Mouse (Mus musculus): ENCODE measurements around the gene Olfr47. TPM values are rescaled to one million over a fixed set of nuclear protein-coding genes. Genes with fewer than 3 reads are reported as not detected.
"Not testable (repeated sequence)": the region's sequence is repeated elsewhere in the genome, so short reads cannot be mapped to it uniquely, and the experiment has no call there.

Gene Olfr47
- not detected for polyA plus RNA-seq (2017; shearing (Covaris generic))

DNA sequence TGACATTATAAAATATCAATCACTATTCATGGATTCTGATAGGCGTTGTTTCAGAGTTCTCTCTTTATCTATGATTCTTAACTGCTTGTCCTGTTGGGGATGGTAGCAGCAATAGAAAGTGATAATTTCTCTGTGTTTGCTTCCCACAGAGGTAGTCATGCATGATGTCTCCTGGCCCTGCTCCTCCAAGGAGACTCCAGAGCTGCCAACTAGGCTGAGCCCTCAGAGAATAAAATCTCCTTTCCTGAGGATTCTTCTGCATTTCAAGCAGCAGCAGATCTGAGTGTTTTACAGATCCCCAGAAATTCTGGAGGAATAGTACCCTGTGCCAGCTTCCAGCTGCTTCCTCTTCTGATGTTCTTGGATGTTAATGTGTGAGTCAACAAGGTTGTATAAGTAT lies at the start of gene Olfr47:
Gene Olfr47, plus strand, starts transcription at position 275 of the 400 bp plus-strand sequence.
- not testable (repeated sequence) for ATAC-seq

DNA sequence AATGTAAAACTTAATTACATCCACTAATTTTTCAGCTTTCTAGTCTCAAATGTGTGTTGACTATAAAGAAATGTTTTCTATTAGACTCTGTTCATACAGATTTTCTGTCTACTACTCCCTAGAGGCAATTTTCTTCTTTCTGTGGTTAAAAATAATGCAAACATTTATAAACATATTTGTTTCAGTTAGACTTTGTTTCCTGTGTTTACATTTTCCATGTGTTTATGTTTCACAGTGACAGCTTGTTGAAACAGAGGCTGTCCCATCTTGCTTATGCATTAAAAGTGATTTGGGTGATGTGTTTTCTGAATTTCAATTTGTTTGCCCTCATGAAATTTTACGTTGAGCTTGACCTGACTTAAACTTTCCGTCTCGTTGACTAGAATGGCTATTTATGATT lies 40.3 kb upstream of the Olfr47 start:
- ATAC-seq = no peak

DNA sequence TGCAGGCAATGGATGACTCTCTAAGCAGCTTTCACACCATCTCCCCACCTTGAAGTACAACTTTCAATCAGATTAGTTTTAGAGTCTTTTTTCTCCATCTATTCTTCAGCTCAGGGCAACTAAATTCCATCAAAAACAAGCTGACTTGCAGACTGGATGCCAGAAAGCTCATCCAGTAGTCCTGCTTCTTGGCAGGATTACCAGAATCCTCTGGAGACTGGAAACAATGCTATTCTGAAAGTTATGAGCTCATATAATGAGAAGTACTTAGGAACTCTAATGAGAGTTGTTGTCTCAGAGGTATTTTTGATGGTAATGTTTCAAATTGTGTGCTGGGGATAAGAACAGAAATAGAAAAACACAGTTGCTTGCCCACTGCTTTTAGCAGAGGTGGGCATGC lies 34.5 kb upstream of the Olfr47 start, which contains the start of gene Olfr435:
Gene Olfr435, plus strand, starts transcription at position 366 of the 400 bp plus-strand sequence.
- no peak for ATAC-seq

DNA sequence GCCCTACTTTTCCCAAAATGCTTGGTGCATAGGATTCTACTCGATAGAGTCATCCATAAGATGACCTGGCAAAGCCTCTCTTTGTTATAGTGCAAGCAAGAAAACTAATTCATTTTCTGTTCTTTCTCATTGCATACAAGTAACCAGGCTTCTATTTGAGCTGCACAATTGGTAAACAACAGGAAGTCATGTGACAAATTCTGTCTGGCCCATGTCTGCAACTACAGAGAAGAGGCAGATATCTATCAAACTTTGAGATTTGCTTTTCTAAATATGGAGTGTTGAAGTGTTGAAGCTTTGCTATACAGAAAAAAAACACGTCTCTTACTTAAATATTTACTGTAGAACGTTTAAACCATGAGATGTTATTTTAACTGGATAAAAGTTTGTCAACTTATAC lies 33.2 kb upstream of the Olfr47 start:
- peak; percentile 82 for ATAC-seq

DNA sequence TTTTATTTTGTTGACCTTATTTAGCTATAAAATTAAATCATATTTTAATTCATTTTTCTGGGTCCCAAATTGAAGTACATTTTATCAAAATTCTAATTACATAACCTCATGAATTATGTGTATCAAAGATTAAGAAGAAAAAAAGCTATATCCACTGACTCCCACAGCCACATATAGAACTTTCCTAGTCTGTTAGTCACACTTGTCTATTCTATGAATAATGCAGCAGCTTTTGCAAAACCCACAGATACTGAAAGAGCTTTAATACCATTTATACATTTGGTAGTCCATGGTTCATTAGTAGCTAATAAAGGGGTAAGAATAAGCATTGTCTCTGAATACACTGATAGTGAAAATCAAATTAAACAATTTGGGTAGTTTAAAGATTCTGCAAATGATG lies 28.5 kb upstream of the Olfr47 start:
- no peak for ATAC-seq

DNA sequence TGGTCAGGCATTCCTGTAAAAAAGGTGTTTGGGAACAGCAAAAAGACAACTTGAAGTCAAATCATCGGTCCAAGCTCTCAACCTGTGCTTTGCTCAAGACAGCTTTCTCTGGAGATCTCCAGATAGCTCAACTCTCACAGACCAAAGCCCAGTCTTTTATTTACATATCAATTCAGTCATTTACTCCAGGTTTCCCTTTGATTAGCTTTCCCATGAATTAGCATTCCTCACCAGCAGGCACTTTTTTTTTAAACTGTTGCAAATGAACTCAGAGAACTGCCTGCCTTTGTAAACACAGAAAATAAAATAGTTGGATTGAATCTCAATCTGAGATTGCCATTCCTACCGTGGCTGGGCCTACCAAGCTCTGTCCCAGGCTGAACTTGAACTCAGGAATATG lies 26.0 kb upstream of the Olfr47 start:
- no peak for ATAC-seq

DNA sequence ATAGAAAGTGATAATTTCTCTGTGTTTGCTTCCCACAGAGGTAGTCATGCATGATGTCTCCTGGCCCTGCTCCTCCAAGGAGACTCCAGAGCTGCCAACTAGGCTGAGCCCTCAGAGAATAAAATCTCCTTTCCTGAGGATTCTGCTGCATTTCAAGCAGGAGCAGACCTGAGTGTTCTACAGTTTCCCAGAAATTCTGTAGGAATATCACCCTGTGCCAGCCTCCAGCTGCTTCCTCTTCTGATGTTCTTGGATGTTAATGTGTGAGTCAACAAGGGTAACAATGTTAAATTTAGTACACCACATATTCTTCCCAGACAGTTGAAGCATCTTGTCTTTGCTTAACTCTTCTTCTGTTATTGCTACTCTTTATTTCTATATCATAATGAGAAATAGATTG lies 18.5 kb upstream of the Olfr47 start, which contains the start of gene Olfr434:
Gene Olfr434, plus strand, starts transcription at position 149 of the 400 bp plus-strand sequence.
- ATAC-seq = not testable (repeated sequence)

DNA sequence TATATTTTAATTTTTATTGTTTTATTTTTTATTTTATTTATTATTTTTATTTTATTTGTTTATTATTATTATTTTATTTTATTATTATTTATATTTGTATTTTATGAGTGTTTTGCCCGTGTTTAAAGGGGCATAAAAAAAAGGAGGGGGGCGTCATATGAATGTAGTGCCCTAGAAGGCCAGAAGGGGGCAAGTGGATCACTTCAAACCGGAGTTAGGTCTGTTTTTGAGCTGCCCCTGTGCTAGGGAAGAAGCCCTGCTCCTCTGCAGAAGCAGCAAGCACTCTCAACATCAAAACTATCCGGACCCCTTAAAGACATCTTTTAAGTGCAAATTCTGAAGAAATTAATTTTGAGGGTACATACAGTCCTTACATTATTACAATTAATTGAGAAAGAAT lies 10.7 kb downstream of the Olfr47 start:
- no peak for ATAC-seq

DNA sequence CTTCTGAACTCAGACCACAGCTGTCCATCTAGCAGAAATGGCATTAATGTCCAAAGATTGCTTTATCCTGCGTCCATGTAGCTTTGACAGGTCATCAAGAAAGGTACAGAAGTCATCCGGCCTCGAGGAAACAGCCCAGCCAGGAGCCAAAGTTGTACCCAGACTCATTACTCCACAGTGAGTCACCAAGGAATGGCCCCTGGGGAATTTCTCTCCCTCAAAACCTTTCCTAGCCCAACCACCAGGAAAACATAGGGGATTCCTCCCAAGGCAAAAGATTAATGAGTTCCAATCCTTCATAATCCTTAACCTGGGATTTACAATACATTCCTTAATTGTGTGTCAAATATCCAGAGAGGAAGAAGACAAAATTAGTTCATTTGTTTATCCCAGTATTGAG lies 16.1 kb downstream of the Olfr47 start:
- no peak for ATAC-seq

DNA sequence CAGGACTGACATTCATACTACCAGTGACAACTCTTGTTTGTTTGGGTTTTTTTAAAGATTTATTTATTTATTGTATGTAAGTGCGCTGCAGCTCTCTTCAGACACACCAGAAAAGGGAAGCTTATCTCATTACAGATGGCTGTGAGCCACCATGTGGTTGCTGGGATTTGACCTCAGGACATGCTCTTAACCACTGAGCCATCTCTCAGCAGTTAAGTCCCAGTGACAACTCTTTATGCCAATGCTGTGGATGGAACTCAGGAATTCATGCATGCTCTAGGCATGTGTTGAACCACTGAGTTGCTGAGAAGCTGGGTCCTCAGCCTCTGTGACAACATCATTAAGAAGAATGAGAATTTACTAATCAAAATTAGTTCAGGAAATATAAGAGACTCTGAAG lies 21.7 kb downstream of the Olfr47 start:
- ATAC-seq = no peak

DNA sequence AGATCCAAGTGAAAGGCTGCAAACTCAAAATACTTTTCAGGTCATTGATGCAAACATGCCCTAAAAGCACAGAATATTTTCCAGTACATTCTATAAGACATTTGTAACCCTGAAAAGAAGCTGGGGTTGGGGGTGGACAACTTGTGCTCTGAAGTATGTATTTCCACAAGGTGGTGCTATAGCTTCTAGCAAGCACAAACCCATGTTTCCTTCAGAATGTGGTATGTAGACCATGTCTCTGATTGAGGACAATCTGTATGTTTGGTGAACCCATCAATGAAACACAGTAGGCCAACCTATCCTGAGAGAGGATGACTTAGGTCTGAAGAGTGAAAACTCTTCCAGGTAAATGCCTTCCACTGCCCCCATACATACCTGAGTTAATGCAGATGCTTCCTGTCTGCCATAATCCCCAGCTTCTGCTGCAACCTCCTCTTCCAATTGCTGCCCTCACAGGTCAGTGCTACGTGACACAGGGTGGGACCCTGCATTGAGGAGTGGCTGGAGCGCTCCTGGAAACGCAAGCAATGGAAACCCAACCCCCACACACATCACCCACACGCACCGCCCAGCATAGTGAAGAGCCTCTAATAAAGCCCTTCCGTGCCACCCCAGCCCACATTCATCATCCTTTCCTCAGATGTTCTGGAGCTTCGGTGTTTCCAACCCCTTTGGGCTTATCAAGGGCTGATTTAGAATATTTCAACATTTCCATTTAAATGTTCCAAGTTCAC lies 23.0 kb downstream of the Olfr47 start:
- ATAC-seq = peak; percentile 72

DNA sequence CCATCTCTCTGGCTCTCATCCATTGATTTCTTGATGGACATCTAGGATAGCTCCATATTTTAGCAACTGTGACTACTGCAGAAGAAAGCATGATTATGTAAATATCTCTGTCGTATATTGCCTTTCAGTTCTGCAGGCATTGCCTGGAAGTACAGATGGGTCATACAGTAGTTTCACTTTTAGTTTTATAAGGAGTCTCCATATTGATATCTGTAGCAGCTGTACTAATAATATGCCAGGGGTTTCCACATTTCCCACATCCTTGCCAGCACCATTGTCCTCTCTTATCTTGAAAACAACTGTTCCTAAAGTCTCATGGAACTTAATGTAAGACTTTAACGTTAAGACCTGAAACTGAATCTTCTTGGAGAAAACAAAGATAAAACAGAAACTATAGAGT lies 29.4 kb downstream of the Olfr47 start:
- peak; percentile 31 for ATAC-seq

DNA sequence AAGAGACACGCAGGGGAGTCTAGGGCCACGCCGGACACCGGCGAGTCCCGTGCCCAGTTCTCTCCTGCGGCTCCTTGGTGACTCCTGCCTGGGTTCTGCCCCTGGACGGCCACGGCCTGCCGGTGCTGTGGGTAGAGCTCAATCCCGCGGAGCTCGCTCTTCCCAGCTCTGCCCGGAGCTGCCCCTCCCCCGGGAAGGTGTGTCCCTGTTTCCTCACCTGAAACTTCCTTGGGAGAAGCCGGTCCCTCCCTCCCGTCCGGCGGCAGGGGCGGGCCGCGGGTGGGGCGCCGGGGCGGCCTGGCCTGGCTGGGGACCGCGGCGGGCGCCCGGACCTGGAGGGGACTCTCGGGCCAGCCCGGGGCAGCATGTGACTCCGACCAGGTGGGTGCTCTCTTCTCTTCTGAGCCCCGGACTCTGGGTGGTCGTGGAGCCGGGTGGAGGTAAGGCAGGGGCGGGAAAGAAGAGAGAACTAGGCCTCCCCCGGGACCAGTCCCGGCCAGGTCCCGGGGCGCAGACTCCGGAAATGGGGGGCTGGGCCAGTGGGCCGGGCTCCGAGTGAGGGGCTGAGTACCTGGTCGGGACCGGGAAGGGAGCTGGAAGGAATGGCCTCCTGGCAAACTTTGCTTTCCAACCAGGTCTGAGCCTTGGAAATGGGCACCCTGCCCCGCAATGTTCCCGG lies 34.2 kb downstream of the Olfr47 start, which contains the start of gene Arhgef5:
Gene Arhgef5, plus strand, starts transcription at position 220 of the 679 bp plus-strand sequence.
- ATAC-seq = peak; percentile 62

DNA sequence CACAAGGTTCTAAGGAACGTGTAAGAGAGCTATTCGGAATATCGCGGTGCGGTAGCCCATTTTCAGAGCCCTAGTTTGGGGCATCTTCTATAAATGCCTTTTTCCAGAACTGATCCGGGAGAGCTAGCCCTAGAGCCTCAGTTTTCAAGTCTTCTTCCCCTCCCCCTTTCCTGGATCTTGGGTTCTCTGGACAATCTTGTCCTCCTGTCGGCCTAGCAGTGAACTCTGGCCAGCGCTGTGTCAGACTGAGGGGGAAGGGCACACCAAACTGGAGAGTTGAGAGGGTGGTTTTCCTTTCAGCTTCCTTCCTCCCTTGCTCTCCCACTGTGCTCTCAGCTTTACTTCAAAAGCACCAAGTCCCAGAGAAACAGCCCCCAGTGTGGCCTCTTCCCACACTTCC lies 35.0 kb downstream of the Olfr47 start:
- no peak for ATAC-seq

DNA sequence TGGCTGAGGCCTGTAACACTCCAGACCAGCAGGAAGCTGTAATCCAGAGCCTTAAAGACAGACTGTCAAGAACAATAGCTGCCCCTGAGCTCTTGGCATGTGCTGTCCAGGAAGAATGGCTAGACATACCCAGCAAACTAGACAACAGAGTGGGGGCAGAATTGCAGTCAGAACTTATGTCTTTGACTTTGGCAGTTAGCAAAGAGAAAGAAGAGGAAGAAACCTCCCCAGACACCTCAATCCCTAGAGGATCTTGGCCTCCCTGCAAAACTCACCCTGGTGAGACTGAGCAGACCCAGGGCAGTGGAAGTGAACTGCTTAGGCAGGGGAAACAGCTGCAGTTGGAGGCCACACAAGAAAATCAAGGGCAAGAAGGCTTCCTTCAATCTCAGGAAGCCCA lies 41.3 kb downstream of the Olfr47 start:
- ATAC-seq = no peak

DNA sequence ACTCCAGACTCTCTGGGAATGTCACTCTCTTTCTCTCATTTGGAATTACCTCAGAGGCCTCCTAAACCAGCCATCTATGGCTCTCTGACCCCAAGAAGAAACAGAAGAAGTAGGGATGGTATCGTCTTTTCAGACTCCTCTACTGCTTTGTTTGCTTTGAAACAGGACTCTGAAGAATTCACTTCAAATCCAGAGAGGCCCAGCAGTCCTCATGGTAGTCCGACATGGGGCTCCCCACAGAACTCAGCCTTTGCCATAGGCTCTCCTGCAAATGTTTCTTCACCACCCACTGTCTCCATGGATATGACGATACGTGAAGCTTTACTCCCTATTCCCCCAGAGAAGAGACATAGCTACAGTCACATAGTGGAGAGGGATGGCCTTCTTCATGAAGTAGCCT lies 42.8 kb downstream of the Olfr47 start:
- no peak for ATAC-seq

DNA sequence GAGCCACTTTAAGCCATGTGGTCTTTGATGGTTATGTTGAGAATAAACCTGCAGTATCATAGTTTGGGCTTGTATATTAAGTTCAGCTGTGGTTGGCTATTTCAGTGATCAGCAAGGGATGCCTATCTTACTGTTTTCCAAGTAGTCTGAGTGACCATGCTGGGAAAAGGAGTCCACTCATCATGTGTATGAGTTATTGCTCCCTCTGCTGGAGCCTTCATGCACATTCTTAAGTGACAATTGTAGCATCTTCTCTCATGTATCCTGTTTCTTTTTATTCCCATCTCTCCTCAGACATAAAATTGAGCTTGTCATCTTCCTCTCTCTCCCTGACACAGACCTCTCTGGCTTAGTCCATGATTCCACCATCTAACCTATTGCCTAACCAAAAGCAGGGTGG lies 46.9 kb downstream of the Olfr47 start:
- no peak for ATAC-seq

DNA sequence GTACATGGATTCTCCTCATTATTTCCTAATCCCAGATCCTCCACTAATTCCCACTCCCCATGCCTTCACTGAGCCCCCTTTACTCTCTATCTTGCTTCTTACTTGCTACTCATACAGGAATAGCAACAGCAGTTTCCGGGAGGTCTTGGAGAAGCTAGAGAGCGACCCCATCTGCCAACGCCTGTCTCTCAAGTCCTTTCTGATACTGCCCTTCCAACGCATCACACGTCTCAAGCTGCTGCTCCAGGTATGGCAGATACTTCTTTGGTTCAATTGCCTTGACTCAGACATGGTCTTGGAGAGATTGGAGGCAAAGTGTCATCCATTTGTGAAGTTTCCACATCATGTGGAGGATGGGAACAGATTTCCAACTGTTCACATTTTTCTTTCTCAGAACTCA lies 49.2 kb downstream of the Olfr47 start:
- no peak for ATAC-seq

Other genes with a start within 250 kb of the Olfr47 start
- not detected for gene Olfr441, start 125.2 kb upstream of the Olfr47 start, polyA plus RNA-seq (2017; shearing (Covaris generic))
- gene Olfr237-ps1, start 85.0 kb upstream of the Olfr47 start, polyA plus RNA-seq (2017; shearing (Covaris generic)) = not detected
- gene Olfr437, start 68.2 kb upstream of the Olfr47 start, polyA plus RNA-seq (2017; shearing (Covaris generic)) = not detected
- not detected for gene Olfr13, start 59.4 kb upstream of the Olfr47 start, polyA plus RNA-seq (2017; shearing (Covaris generic))
- gene Olfr435, start 34.4 kb upstream of the Olfr47 start, polyA plus RNA-seq (2017; shearing (Covaris generic)) = not detected
- gene Olfr434, start 18.5 kb upstream of the Olfr47 start, polyA plus RNA-seq (2017; shearing (Covaris generic)) = not detected
- 1 to 10 TPM; 2.2 to 2.9 TPM for gene Arhgef5, start 34.1 kb downstream of the Olfr47 start, polyA plus RNA-seq (2017; shearing (Covaris generic))
- gene Nobox, start 78.0 kb downstream of the Olfr47 start, polyA plus RNA-seq (2017; shearing (Covaris generic)) = not detected